ENCODE assay signal across 8 mouse cellular contexts in genomic region chr2:116893988-116894363, GRCm38 (mm10). TPM values are rescaled to one million over a fixed set of nuclear protein-coding genes. Genes with fewer than 3 reads are reported as not detected.
DNase-seq lines count a peak whose midpoint lies in the region; ATAC-seq and TF ChIP-seq lines count a peak whose summit lies in the region.

No protein-coding gene starts in this region.

- peak; percentile 37 for TF ChIP-seq CTCF in ES-Bruce4 (IDR thresholded peaks at IDR 0.05; ENCODE audit: low read depth, low read length)

- TF ChIP-seq EP300 in ES-Bruce4 (IDR thresholded peaks at IDR 0.05; ENCODE audit: insufficient read depth, low read depth, low read length), result no peak

- 1% methylated on average over 9 of the region's 9 CpGs for WGBS in limb, embryonic 10.5 days
- WGBS in midbrain, embryonic 11.5 days, result 3% methylated on average over 9 of the region's 9 CpGs

- DNase-seq in adrenal gland, adult 2 months, result peak; percentile 42
- no peak for DNase-seq in adrenal gland, adult 18-20 months (ENCODE audit: low spot score in 2 of 2)
- peak; percentile 79 for DNase-seq in embryo, embryonic 11 days
- peak; percentile 46 for DNase-seq in heart, postnatal 4 days
- peak; percentile 69 for DNase-seq in limb, embryonic 10.5 days (ENCODE audit: low spot score)
- DNase-seq in midbrain, embryonic 11.5 days (ENCODE audit: low spot score, missing footprints), result peak; percentile 94
- peak; percentile 53 for DNase-seq in yolk sac, embryonic 10.5 days (ENCODE audit: low spot score)

- H3K4me3 ChIP-seq in ES-Bruce4 (ENCODE audit: low read depth, low read length), result peak overlapping the region; percentile 44
- H3K4me3 ChIP-seq in limb, embryonic 10.5 days, result peak overlapping the region; percentile 46
- peak overlapping the region; percentile 28; the same call in 1 of the 2 replicates for H3K4me3 ChIP-seq in midbrain, embryonic 11.5 days (ENCODE audit: low read depth, low read length)

- no peaks in the 10 kb centered on the region for H3K36me3 ChIP-seq in ES-Bruce4 (ENCODE audit: control insufficient read depth, insufficient read depth, low read length, poor library complexity, severe bottlenecking)
- no peaks in the 10 kb centered on the region for H3K36me3 ChIP-seq in limb, embryonic 10.5 days
- H3K36me3 ChIP-seq in midbrain, embryonic 11.5 days (ENCODE audit: control insufficient read depth, insufficient read depth, low read length), result no peaks in the 10 kb centered on the region

- H3K9me3 ChIP-seq in ES-Bruce4 (replicated peaks; ENCODE audit: control insufficient read depth, insufficient read depth, low read length, poor library complexity, severe bottlenecking), result no peaks in the 10 kb centered on the region
- H3K9me3 ChIP-seq in limb, embryonic 10.5 days (replicated peaks), result no peaks in the 10 kb centered on the region
- no peaks in the 10 kb centered on the region for H3K9me3 ChIP-seq in midbrain, embryonic 11.5 days (ENCODE audit: control insufficient read depth, low read length)

- TF ChIP-seq POLR2A in ES-Bruce4 (IDR thresholded peaks at IDR 0.05; ENCODE audit: insufficient read depth, low read length), result no peak

- no peaks in the 10 kb centered on the region for H3K27me3 ChIP-seq in ES-Bruce4 (ENCODE audit: control insufficient read depth, insufficient read depth, low read length, poor library complexity, severe bottlenecking)
- H3K27me3 ChIP-seq in limb, embryonic 10.5 days (ENCODE audit: low read depth, poor library complexity, severe bottlenecking), result no peaks in the 10 kb centered on the region
- no peaks in the 10 kb centered on the region for H3K27me3 ChIP-seq in midbrain, embryonic 11.5 days (ENCODE audit: control insufficient read depth, insufficient read depth, low read length)

- ATAC-seq in midbrain, embryonic 11.5 days (ENCODE audit: low FRiP score), result peak; percentile 84

- no peak overlapping the region for H3K27ac ChIP-seq in ES-Bruce4 (ENCODE audit: insufficient read depth, low read length)
- no peak overlapping the region for H3K27ac ChIP-seq in limb, embryonic 10.5 days
- no peak overlapping the region for H3K27ac ChIP-seq in midbrain, embryonic 11.5 days (ENCODE audit: low read depth, low read length)

- H3K4me1 ChIP-seq in ES-Bruce4 (ENCODE audit: control insufficient read depth, insufficient read depth, low read length), result no peaks in the 10 kb centered on the region
- H3K4me1 ChIP-seq in limb, embryonic 10.5 days, result peaks cover 11% of the 10 kb centered on the region
- no peaks in the 10 kb centered on the region for H3K4me1 ChIP-seq in midbrain, embryonic 11.5 days (ENCODE audit: control insufficient read depth, insufficient read depth, low read length)

- no peak overlapping the region for H3K9ac ChIP-seq in ES-Bruce4 (ENCODE audit: low read depth, poor library complexity, severe bottlenecking)
- peak overlapping the region; percentile 45; the same call in 1 of the 2 replicates for H3K9ac ChIP-seq in midbrain, embryonic 11.5 days (ENCODE audit: low read length)

- H3K4me2 ChIP-seq in midbrain, embryonic 11.5 days, result peak overlapping the region; percentile 69

RNA-seq across cellular contexts. Expression of gene Tmco5, which starts 15.5 kb away (rescaled TPM):
- total RNA-seq in adrenal gland, adult 2 months (2021), result not detected
- polyA plus RNA-seq in adrenal gland, adult 2 months (2012; rRNA removed), result not detected in 2 replicates
- not detected for total RNA-seq in adrenal gland, adult 18-20 months (2021)
- polyA plus RNA-seq in ES-Bruce4 (2011; ENCODE audit: insufficient read depth, insufficient read length, low read depth, missing spikeins), result not detected in 2 replicates
- not detected for total RNA-seq in heart, postnatal 4 days (2021)
- polyA plus RNA-seq in limb, embryonic 10.5 days (2016; fragmentation: Nextera tagmentation; extraction: Ambion mirVana), result not detected in 2 replicates
- not detected in 2 replicates for polyA plus RNA-seq in midbrain, embryonic 11.5 days (2014; fragmentation: Nextera tagmentation; extraction: Ambion mirVana)

Comparison
In these comparisons a context has a peak if more than half of its experiments do, and no peak if none do; other contexts are left out.
1. DNase-seq: peak in adrenal gland, adult 2 months (single experiment), embryo, embryonic 11 days (single experiment), heart, postnatal 4 days (single experiment), limb, embryonic 10.5 days (single experiment), midbrain, embryonic 11.5 days (single experiment) and yolk sac, embryonic 10.5 days (single experiment); none in adrenal gland, adult 18-20 months (0 of 2).
2. Peak in every context shown above with its lines, with median percentiles within 50 percentile points of each other: H3K4me3 ChIP-seq.